8 mouse cellular contexts compared by ENCODE assay signal in the genomic region with DNA sequence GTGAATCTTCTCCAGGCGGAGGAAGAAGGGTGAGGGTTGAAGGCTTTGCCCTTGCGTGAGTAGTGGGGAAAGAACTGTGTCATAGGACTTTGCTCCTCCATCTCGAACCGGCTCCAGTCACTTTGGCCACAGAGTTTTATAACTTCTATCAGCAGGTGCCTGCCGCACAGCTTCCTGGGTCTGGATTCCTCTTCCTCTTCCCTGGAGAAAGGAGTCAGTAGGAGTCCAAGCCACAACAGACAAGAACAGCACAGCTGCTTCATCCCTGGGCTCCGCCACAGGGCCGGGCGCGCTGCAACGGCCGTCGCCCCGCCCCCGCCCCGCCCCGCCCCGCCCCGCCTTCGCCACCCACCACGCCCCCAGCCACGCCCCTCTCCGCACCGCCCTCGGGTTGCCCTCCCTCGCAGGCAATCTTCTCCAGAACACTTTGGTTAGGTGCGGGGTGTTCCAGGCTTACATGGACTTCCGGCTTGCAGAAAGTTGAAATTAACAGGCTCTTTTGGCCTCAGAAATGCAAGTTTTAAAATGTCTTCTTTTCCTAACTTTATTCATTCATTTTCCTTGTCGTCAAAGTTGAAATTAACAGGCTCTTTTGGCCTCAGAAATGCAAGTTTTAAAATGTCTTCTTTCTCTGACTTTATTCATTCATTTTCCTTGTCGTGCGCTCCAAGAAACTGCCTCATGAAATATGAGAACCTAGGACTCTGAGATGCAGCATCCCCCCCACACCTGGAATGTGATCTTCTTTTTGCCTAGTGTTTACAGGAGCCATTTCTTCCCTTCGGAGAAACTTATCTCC. TPM values are rescaled to one million over a fixed set of nuclear protein-coding genes. Genes with fewer than 3 reads are reported as not detected.
DNase-seq lines count a peak whose midpoint lies in the region; ATAC-seq and TF ChIP-seq lines count a peak whose summit lies in the region.

A gene (minus strand): TSS at position 304 of the 799 bp plus-strand sequence.

- peak; percentile 25 to 37 for DNase-seq in cerebellum, adult 18-20 months
- no peak for DNase-seq in cerebellum, adult 11-12 months
- DNase-seq in hindbrain, embryonic 11.5 days (ENCODE audit: low spot score) = peak; percentile 77
- DNase-seq in spleen, adult 18-20 months = peak; percentile 58 to 75

- H3K4me3 ChIP-seq in bone marrow macrophage, adult 2 months (ENCODE audit: insufficient read depth, low read length) = peak within 1 kb of the TSS; percentile 64
- peak within 1 kb of the TSS; percentile 25 for H3K4me3 ChIP-seq in forebrain, embryonic 15.5 days
- peak within 1 kb of the TSS; percentile 16 for H3K4me3 ChIP-seq in hindbrain, embryonic 11.5 days (ENCODE audit: low read depth, low read length)
- H3K4me3 ChIP-seq in limb, embryonic 12.5 days (replicated peaks) = peak within 1 kb of the TSS; percentile 45
- H3K4me3 ChIP-seq in midbrain, embryonic 12.5 days = peak within 1 kb of the TSS; percentile 35

- TF ChIP-seq CTCF in bone marrow macrophage, adult 2 months (IDR thresholded peaks at IDR 0.05; ENCODE audit: low read depth, low read length) = no peak

- no peak for TF ChIP-seq POLR2A in bone marrow macrophage, adult 2 months (IDR thresholded peaks at IDR 0.05; ENCODE audit: borderline replicate concordance, low read depth, low read length)

- no peak within 1 kb of the TSS for H3K9ac ChIP-seq in forebrain, embryonic 15.5 days (replicated peaks)
- H3K9ac ChIP-seq in hindbrain, embryonic 11.5 days (ENCODE audit: low read depth, low read length) = no peak within 1 kb of the TSS; the same call in 1 of the 2 replicates
- peak within 1 kb of the TSS; percentile 18; the same call in 1 of the 2 replicates for H3K9ac ChIP-seq in limb, embryonic 12.5 days (replicated peaks)
- H3K9ac ChIP-seq in midbrain, embryonic 12.5 days (replicated peaks) = peak within 1 kb of the TSS; percentile 34; the same call in 1 of the 2 replicates

- H3K27ac ChIP-seq in bone marrow macrophage, adult 2 months (ENCODE audit: insufficient read depth, low read depth, low read length) = no peak within 1 kb of the TSS
- H3K27ac ChIP-seq in forebrain, embryonic 15.5 days (replicated peaks) = no peak within 1 kb of the TSS
- H3K27ac ChIP-seq in hindbrain, embryonic 11.5 days (ENCODE audit: low read depth, low read length) = no peak within 1 kb of the TSS
- no peak within 1 kb of the TSS for H3K27ac ChIP-seq in limb, embryonic 12.5 days
- H3K27ac ChIP-seq in midbrain, embryonic 12.5 days (replicated peaks) = no peak within 1 kb of the TSS

- H3K36me3 ChIP-seq in forebrain, embryonic 15.5 days = no peaks in the 10 kb centered on the region
- no peaks in the 10 kb centered on the region for H3K36me3 ChIP-seq in hindbrain, embryonic 11.5 days (ENCODE audit: control insufficient read depth, insufficient read depth, low read length)
- H3K36me3 ChIP-seq in limb, embryonic 12.5 days = no peaks in the 10 kb centered on the region
- H3K36me3 ChIP-seq in midbrain, embryonic 12.5 days = no peaks in the 10 kb centered on the region

- H3K4me2 ChIP-seq in forebrain, embryonic 15.5 days (replicated peaks) = peak within 1 kb of the TSS; percentile 47
- peak within 1 kb of the TSS; percentile 46 for H3K4me2 ChIP-seq in hindbrain, embryonic 11.5 days (replicated peaks; ENCODE audit: low read depth, low read length)
- peak within 1 kb of the TSS; percentile 58 for H3K4me2 ChIP-seq in limb, embryonic 12.5 days
- peak within 1 kb of the TSS; percentile 57 for H3K4me2 ChIP-seq in midbrain, embryonic 12.5 days (replicated peaks)

- no peaks in the 10 kb centered on the region for H3K27me3 ChIP-seq in forebrain, embryonic 15.5 days
- no peaks in the 10 kb centered on the region for H3K27me3 ChIP-seq in hindbrain, embryonic 11.5 days (ENCODE audit: control insufficient read depth, insufficient read depth, low read length)
- peaks cover 3% of the 10 kb centered on the region; the same call in 1 of the 2 replicates for H3K27me3 ChIP-seq in limb, embryonic 12.5 days
- H3K27me3 ChIP-seq in midbrain, embryonic 12.5 days = peaks cover 11% of the 10 kb centered on the region

- H3K9me3 ChIP-seq in forebrain, embryonic 15.5 days = no peaks in the 10 kb centered on the region
- no peaks in the 10 kb centered on the region for H3K9me3 ChIP-seq in hindbrain, embryonic 11.5 days (ENCODE audit: control insufficient read depth, low read length)
- no peaks in the 10 kb centered on the region for H3K9me3 ChIP-seq in limb, embryonic 12.5 days
- no peaks in the 10 kb centered on the region for H3K9me3 ChIP-seq in midbrain, embryonic 12.5 days

- peaks cover 13% of the 10 kb centered on the region; the same call in 1 of the 2 replicates for H3K4me1 ChIP-seq in bone marrow macrophage, adult 2 months (ENCODE audit: control insufficient read depth, insufficient read depth, low read length)
- 0 out of 2 replicates have a peak, but pooled peaks cover 4% of the 10 kb centered on the region for H3K4me1 ChIP-seq in forebrain, embryonic 15.5 days
- no peaks in the 10 kb centered on the region for H3K4me1 ChIP-seq in hindbrain, embryonic 11.5 days (replicated peaks; ENCODE audit: control insufficient read depth, insufficient read depth, low read length)
- H3K4me1 ChIP-seq in limb, embryonic 12.5 days (replicated peaks) = 0 out of 2 replicates have a peak, but pooled peaks cover 7% of the 10 kb centered on the region
- H3K4me1 ChIP-seq in midbrain, embryonic 12.5 days = 0 out of 2 replicates have a peak, but pooled peaks cover 2% of the 10 kb centered on the region

- peak; percentile 81 for ATAC-seq in forebrain, embryonic 15.5 days (replicated peaks)
- peak; percentile 92 for ATAC-seq in hindbrain, embryonic 11.5 days (ENCODE audit: low FRiP score)
- peak; percentile 94 for ATAC-seq in limb, embryonic 12.5 days (ENCODE audit: insufficient number of reproducible peaks, insufficient read depth, low FRiP score, low TSS enrichment, low read depth)
- ATAC-seq in midbrain, embryonic 12.5 days (ENCODE audit: low FRiP score, low read depth) = peak; percentile 94

- 6% methylated on average over 31 of the region's 31 CpGs for WGBS in forebrain, embryonic 15.5 days
- 6% methylated on average over 29 of the region's 31 CpGs for WGBS in hindbrain, embryonic 11.5 days
- 2% methylated on average over 31 of the region's 31 CpGs for WGBS in limb, embryonic 12.5 days
- WGBS in midbrain, embryonic 12.5 days = 8% methylated on average over 24 of the region's 31 CpGs

RNA-seq across cellular contexts. Expression of the gene that starts here (rescaled TPM):
- polyA plus RNA-seq in bone marrow macrophage, adult 2 months (2012; ENCODE audit: insufficient read depth, insufficient read length, missing spikeins) = 16.7 and 21.7 TPM in 2 replicates
- polyA plus RNA-seq in forebrain, embryonic 15.5 days (2015; fragmentation: Nextera tagmentation; extraction: Ambion mirVana) = 1.3 and 1.4 TPM in 2 replicates
- polyA plus RNA-seq in hindbrain, embryonic 11.5 days (2014; fragmentation: Nextera tagmentation; extraction: Ambion mirVana) = 7.9 and 8.6 TPM in 2 replicates
- 7.3 and 7.8 TPM in 2 replicates for polyA plus RNA-seq in limb, embryonic 12.5 days (2016; fragmentation: Nextera tagmentation; extraction: Ambion mirVana)
- polyA plus RNA-seq in midbrain, embryonic 12.5 days (2016; fragmentation: Nextera tagmentation; extraction: Ambion mirVana) = 4.0 and 5.9 TPM in 2 replicates

Comparison
In these comparisons a context has a peak if more than half of its experiments do, and no peak if none do; other contexts are left out.
1. H3K9ac ChIP-seq: peak in limb, embryonic 12.5 days (single experiment) and midbrain, embryonic 12.5 days (single experiment); none in forebrain, embryonic 15.5 days (single experiment) and hindbrain, embryonic 11.5 days (single experiment).
2. Peak in every context shown above with its lines, with median percentiles within 50 percentile points of each other: H3K4me3 ChIP-seq, ATAC-seq and H3K4me2 ChIP-seq.